Mouse (Mus musculus): ENCODE results near the gene 2310046K23Rik. TPM values are rescaled to one million over a fixed set of nuclear protein-coding genes. Genes with fewer than 3 reads are reported as not detected.
A peak's percentile ranks its signal among the peaks of the same experiment; 100 is the strongest.
"Not testable (repeated sequence)": the region's sequence is repeated elsewhere in the genome, so short reads cannot be mapped to it uniquely, and the experiment has no call there.

2310046K23Rik gene
- not detected for total RNA-seq (2021)

DNA sequence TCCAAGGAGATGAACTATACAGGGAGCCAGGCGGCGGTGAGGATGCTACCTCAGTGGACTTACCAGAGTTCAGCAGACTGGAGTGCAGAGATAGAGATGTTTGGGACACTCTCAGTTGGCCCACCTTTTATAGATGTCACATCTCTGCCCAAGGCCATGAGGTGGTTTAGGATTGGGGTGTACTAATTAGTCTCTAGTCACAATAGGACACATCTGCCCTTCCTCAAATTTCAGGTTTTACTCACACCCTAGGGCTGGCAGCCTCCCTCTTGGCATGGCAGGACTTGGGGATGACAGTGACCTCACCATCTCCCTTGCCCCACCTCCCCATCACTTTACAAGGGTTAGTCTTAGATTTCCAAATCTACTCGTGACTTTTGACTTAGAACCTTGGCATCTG lies at the start of gene 2310046K23Rik:
2310046K23Rik (minus strand) TSS at position 101 of the 400 bp plus-strand sequence.
- no peak for DNase-seq
- intact Hi-C loops (cut with DNase I), result no loop called here

DNA sequence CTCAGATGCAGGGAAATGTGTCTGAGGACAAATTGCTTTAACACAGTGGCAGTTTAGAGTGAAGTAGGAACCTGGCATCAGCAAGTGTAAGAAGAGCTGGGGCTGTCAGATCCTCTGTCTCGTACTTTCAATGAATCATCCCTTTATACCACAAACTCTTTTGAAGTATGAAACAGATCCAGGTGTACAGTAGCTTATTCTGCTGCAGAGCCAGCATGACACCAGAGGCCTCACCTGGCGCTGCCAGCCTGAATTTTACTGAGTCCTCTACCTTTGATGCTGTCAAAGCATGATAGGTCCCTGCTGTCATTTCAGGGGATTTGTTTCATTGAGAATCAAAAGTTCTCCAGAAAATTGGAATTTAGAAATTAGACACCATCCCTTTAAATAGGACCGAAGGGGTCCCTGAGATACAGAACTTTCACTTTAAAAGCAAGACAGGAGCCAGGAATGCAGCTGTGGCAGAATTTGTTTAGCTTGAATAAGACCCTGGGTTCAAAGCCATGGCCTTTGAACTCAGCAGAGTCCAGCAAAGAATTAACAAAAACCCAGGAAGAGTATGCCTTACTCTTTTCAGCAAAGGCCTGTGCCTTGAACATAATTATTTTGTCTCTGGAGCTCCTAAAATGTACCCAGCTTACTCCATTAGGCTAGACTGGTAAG lies 49.0 kb upstream of the 2310046K23Rik start:
- intact Hi-C loops (cut with DNase I), result no loop called here
- no peak for DNase-seq

- DNase-seq, result no peak
- intact Hi-C loops (cut with DNase I), result no loop called here
Measured at GRCm38 (mm10) chr3:92579508-92579907, 45.2 kb upstream of the 2310046K23Rik start.

DNA sequence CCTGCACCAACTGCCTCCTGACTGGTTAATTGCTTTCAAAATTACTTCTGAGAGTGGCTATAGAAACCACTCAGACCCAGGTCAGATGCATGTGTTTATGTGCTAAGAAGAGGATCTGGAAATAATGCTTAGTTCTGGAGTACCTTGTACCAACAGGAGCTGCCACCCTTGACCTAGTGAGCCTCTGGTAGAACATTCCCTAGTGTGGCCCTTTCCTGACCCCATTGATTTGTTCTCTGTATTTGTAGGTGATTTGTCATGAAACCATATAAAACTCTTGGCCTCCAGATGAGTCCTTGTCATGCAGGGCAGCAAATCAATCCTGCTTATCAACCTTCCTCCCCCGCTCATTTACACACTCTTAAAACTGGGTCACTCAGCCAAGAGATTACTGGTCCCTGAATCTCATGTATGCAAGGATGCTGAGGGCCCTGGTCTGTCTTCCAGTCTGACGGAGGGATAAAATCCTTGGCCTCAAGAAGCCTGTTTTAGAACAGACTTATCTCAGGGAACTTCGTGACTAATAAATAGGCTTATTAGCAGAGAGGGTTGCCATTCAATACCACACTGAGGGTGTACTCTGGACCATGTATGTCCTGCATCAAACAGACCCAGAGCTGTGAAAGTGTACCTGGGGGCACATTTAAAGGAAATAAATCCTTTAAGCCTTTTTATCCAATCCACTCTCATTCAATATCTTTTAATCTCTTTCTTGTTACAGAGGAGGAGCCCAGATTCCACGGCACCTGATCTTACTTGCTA lies 44.5 kb upstream of the 2310046K23Rik start:
- no peak for DNase-seq
- intact Hi-C loops (cut with DNase I), result no loop called here

- intact Hi-C loops (cut with DNase I), result no loop called here
- DNase-seq, result no peak
Measured at GRCm38 (mm10) chr3:92573449-92574041, 39.2 kb upstream of the 2310046K23Rik start, which contains the start of gene Ivl. TSS of gene Ivl (minus strand) at chr3:92573735.

- DNase-seq, result no peak
- intact Hi-C loops (cut with DNase I), result no loop called here
Measured at GRCm38 (mm10) chr3:92572514-92573155, 38.3 kb upstream of the 2310046K23Rik start.

DNA sequence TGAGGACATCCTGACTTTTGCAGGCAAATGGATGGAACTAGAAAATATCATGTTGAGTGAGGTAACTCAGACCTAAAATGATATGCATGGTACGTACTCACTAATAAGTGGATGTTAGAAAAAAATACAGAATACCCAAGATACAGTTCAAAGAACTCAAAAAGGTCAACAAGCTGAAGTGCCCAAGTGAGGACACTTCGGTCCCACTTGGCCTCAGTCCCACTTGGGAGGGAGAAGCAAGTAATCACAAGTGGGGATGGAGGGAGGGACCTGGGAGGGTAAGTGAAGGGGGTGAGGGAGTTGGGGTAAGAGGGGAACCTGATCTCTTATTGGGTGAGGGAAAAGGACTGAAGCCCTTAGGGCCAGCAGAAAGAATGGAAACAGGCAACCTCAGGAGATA lies 34.4 kb upstream of the 2310046K23Rik start:
- intact Hi-C loops (cut with DNase I), result no loop called here
- no peak for DNase-seq

DNA sequence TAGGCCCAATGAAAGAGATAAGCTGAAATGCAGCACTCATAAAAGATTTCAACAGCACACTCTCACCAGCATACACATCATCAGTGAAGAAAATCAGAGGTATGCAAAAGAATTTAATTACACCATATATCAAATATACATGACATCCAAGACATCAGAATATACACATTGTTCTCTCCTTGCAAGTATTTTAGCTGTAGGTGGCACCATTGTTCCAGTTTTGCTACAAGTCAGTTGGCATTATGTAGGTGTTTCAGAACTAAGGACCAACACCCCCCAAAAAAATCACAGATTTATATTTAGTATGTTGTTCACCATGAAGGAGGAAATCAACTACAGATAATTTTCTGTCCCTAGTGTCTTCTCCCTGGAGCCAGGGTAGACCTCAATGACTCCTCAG lies 31.1 kb upstream of the 2310046K23Rik start:
- intact Hi-C loops (cut with DNase I), result no loop called here
- DNase-seq, result no peak

DNA sequence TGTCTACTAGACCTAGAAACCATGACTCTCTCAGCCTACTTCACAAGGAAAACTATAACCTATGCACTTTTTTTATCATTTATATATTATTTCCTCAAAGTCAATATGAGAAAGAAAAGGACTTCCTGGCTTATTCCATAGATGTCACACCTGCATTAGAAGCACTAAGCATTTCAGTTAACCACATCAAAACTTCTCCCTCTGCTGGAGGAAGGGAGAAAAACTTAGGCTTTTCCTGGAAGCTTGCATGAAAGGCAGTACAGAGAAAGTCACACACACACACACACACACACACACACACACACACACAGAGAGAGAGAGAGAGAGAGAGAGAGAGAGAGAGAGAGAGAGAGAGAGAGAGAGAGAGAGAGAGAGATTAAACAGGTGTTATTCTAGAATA lies 22.0 kb downstream of the 2310046K23Rik start:
- intact Hi-C loops (cut with DNase I), result loop anchor here (5.0 kb wide), 1 partner anchor 120 kb away; no protein-coding TSS in a partner anchor

GRCm38 (mm10) chr3:92510786-92511185 lies 23.5 kb downstream of the 2310046K23Rik start:
- intact Hi-C loops (cut with DNase I), result loop anchor here (2.0 to 5.0 kb wide), 2 partner anchors 118 to 360 kb away; no protein-coding TSS in a partner anchor
- peak; percentile 18 to 48 for DNase-seq

More for the DNA sequence above, 22.0 kb downstream of the 2310046K23Rik start:
- peak; percentile 4 to 10 for DNase-seq

DNA sequence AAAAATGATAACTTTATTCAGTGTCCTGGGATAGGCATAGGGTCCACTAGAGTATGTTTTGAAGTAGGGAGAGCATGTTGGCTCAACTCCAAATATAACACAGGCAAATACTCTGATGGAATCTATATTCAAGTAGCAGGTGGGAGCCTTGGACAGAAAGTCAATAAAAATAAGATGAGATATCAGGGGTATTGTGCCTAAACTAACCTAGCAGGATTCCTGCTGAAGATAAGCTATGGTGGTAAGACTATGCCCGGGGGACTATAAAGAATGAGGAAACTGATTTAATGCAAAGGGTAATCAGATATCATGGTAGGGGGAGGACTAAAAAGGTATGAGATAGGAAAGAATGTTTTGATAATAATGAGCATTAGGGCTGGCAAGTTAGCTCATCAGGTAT lies 26.1 kb downstream of the 2310046K23Rik start:
- no peak for DNase-seq
- intact Hi-C loops (cut with DNase I), result no loop called here

- intact Hi-C loops (cut with DNase I), result no loop called here
- DNase-seq, result no peak
Measured at GRCm38 (mm10) chr3:92503528-92503927, 30.8 kb downstream of the 2310046K23Rik start.

DNA sequence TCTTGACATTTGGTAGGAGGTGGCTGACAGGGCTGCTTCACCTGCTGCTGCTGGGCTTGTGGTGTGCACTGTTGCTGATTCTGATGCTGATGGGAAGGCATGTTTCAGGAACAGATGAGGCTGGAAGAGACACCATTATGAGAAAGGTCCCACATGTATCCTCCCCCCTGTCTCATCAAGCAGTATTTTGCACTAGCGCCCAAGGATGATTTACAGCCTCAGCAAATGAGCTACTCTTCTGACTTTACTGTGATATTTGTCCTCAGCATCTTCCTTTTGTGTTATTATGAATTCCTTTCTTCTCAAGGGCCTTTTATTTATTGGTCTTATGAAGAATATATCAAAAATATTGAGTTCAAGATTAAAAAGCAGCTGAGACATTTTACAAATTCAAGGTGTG lies 33.9 kb downstream of the 2310046K23Rik start, which contains the start of gene Sprr4:
Sprr4 (minus strand) TSS at position 101 of the 400 bp plus-strand sequence.
- intact Hi-C loops (cut with DNase I), result no loop called here
- DNase-seq, result no peak

GRCm38 (mm10) chr3:92490262-92490661 lies 44.0 kb downstream of the 2310046K23Rik start:
- DNase-seq; intact Hi-C loops (cut with DNase I): not testable (repeated sequence)

DNA sequence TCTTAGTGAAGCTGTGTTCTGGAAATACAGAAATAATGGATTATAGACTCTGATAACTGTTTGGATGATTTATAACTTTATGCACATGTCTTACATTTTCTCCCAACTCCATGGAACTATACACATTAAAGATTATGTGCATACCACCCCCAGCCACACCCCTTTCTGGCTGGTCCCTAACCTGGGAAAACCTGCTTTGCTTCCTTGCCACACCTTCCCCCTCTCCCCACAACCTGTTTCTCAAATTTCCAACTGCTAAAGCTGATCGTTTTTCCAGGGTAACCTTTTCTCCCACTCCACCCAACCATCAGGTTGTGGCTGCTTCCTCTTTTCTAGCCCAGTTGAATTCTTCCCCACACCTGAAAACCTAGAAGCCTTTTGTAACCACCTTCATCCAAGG lies 48.0 kb downstream of the 2310046K23Rik start:
- DNase-seq, result no peak
- intact Hi-C loops (cut with DNase I), result no loop called here

- intact Hi-C loops (cut with DNase I), result no loop called here
- DNase-seq, result no peak
Measured at GRCm38 (mm10) chr3:92485863-92486262, 48.4 kb downstream of the 2310046K23Rik start, which contains the start of gene Sprr1a. TSS of gene Sprr1a (minus strand) at chr3:92485895.

Other genes starting within 250 kb of the 2310046K23Rik start
- not detected for gene Sprr2a3, start 249.1 kb downstream of the 2310046K23Rik start, total RNA-seq (2021)
- gene Sprr2b, start 217.9 kb downstream of the 2310046K23Rik start, total RNA-seq (2021), result not detected
- gene Sprr2d, start 195.4 kb downstream of the 2310046K23Rik start, total RNA-seq (2021), result not detected
- gene Sprr2e, start 182.4 kb downstream of the 2310046K23Rik start, total RNA-seq (2021), result not detected
- gene Sprr2f, start 169.3 kb downstream of the 2310046K23Rik start, total RNA-seq (2021), result not detected
- gene Sprr2h, start 148.8 kb downstream of the 2310046K23Rik start, total RNA-seq (2021), result not detected
- not detected for gene Sprr2i, start 126.5 kb downstream of the 2310046K23Rik start, total RNA-seq (2021)
- not detected for gene Sprr2j-ps, start 116.4 kb downstream of the 2310046K23Rik start, total RNA-seq (2021)
- gene Gm9774, start 105.1 kb downstream of the 2310046K23Rik start, total RNA-seq (2021), result 1 to 10 TPM; 3.9 to 5.2 TPM
- gene Sprr2k, start 101.9 kb downstream of the 2310046K23Rik start, total RNA-seq (2021), result not detected
- not detected for gene Sprr1b, start 95.7 kb downstream of the 2310046K23Rik start, total RNA-seq (2021)
- not detected for gene Sprr3, start 75.8 kb downstream of the 2310046K23Rik start, total RNA-seq (2021)
- gene Sprr1a, start 48.6 kb downstream of the 2310046K23Rik start, total RNA-seq (2021), result not detected
- gene Sprr4, start 34.0 kb downstream of the 2310046K23Rik start, total RNA-seq (2021), result not detected
- gene Ivl, start 39.2 kb upstream of the 2310046K23Rik start, total RNA-seq (2021), result not detected
- gene Smcp, start 54.5 kb upstream of the 2310046K23Rik start, total RNA-seq (2021), result not detected
- not detected for gene 2210017I01Rik, start 73.0 kb upstream of the 2310046K23Rik start, total RNA-seq (2021)
- not detected for gene Lce6a, start 87.1 kb upstream of the 2310046K23Rik start, total RNA-seq (2021)
- not detected for gene Lce1a1, start 113.8 kb upstream of the 2310046K23Rik start, total RNA-seq (2021)
- not detected for gene Lce1b, start 122.4 kb upstream of the 2310046K23Rik start, total RNA-seq (2021)
- gene Lce1a2, start 135.8 kb upstream of the 2310046K23Rik start, total RNA-seq (2021), result not detected
- gene Lce1c, start 144.7 kb upstream of the 2310046K23Rik start, total RNA-seq (2021), result not detected
- not detected for gene Lce1d, start 152.7 kb upstream of the 2310046K23Rik start, total RNA-seq (2021)
- not detected for gene Lce1e, start 174.6 kb upstream of the 2310046K23Rik start, total RNA-seq (2021)
- not detected for gene Lce1f, start 185.8 kb upstream of the 2310046K23Rik start, total RNA-seq (2021)
- gene Gm38119, start 204.6 kb upstream of the 2310046K23Rik start, total RNA-seq (2021), result not detected
- gene Lce1g, start 217.8 kb upstream of the 2310046K23Rik start, total RNA-seq (2021), result not detected
- gene Lce1h, start 230.6 kb upstream of the 2310046K23Rik start, total RNA-seq (2021), result not detected
- not detected for gene Lce1i, start 244.4 kb upstream of the 2310046K23Rik start, total RNA-seq (2021)

Measured in heart, postnatal 10 days (tissue).